8 mouse cellular contexts compared by ENCODE assay signal in genomic region chr12:108835840-108836409, GRCm38 (mm10). TPM values are rescaled to one million over a fixed set of nuclear protein-coding genes. Genes with fewer than 3 reads are reported as not detected.
DNase-seq lines count a peak whose midpoint lies in the region; ATAC-seq lines count a peak whose summit lies in the region.

Slc25a29 (minus strand) TSS chr12:108835883.
Slc25a47 (plus strand) TSS chr12:108836046.

- peak; percentile 82 for ATAC-seq in common myeloid progenitor, adult 5-6 weeks (replicated peaks; ENCODE audit: low read depth, poor library complexity, severe bottlenecking)

- peak; percentile 97 for DNase-seq in ZHBTc4 (ENCODE audit: low read depth, low spot score)
- DNase-seq in gastrocnemius, adult 8-10 months (ENCODE audit: low spot score in 2 of 2) = peak; percentile 97 to 98
- DNase-seq in hindlimb bud, embryonic 11.5 days (ENCODE audit: extremely low spot score, low read depth, low spot score) = peak; percentile 52
- DNase-seq in left cerebral cortex, adult 8-10 months (ENCODE audit: low spot score in 2 of 2) = peak; percentile 85 to 97
- DNase-seq in right cerebral cortex, postnatal 10 days (ENCODE audit: low spot score in 2 of 2) = peak; percentile 98
- peak; percentile 95 for DNase-seq in urinary bladder, postnatal 25 days (ENCODE audit: low spot score)

- peaks cover 69% of the 10 kb centered on the region for H3K4me1 ChIP-seq in megakaryocyte, embryonic 14.5 days

- peak within 1 kb of the TSS; percentile 94 for H3K4me3 ChIP-seq in megakaryocyte, embryonic 14.5 days (replicated peaks)

- H3K36me3 ChIP-seq in megakaryocyte, embryonic 14.5 days (replicated peaks; ENCODE audit: low read length) = peaks cover 12% of the 10 kb centered on the region

- H3K27me3 ChIP-seq in megakaryocyte, embryonic 14.5 days (replicated peaks) = peaks cover 6% of the 10 kb centered on the region

- H3K9me3 ChIP-seq in megakaryocyte, embryonic 14.5 days = no peaks in the 10 kb centered on the region

RNA-seq across cellular contexts. Expression of gene Slc25a29, which starts in this region (rescaled TPM):
- total RNA-seq in common myeloid progenitor, adult 5-6 weeks (2017) = 0.78 TPM in 1 of 2 replicates, not detected in the other
- 10 to 100 TPM in 1 of 4 experiments, 1 to 10 TPM in 3; 8.5 to 10.5 (median 8.9) TPM for total RNA-seq in gastrocnemius, adult 8-10 months (2022)
- 10 to 100 TPM; 13.7 to 15.9 (median 14.6) TPM for total RNA-seq in left cerebral cortex, adult 8-10 months (2022)
- 1.4 and 1.5 TPM in 2 replicates for polyA plus RNA-seq in megakaryocyte, embryonic 14.5 days (2012; ENCODE audit: insufficient read depth, low replicate concordance)

RNA-seq across cellular contexts. Expression of gene Slc25a47, which starts in this region (rescaled TPM):
- 8.3 and 10.4 TPM in 2 replicates for total RNA-seq in common myeloid progenitor, adult 5-6 weeks (2017)
- 1 to 10 TPM; 4.0 to 7.5 (median 5.8) TPM for total RNA-seq in gastrocnemius, adult 8-10 months (2022)
- total RNA-seq in left cerebral cortex, adult 8-10 months (2022) = 10 to 100 TPM in 2 of 4 experiments, 1 to 10 TPM in 2; 9.4 to 11.4 (median 10.4) TPM
- 1.2 TPM in 2 replicates for polyA plus RNA-seq in megakaryocyte, embryonic 14.5 days (2012; ENCODE audit: insufficient read depth, low replicate concordance)

Comparison
In these comparisons a context has a peak if more than half of its experiments do, and no peak if none do; other contexts are left out.
1. Peak in every context shown above with its lines: DNase-seq, ATAC-seq and H3K4me3 ChIP-seq.